Mouse (Mus musculus): Measurements from ENCODE around the gene Colgalt1.

Colgalt1 gene

DNA sequence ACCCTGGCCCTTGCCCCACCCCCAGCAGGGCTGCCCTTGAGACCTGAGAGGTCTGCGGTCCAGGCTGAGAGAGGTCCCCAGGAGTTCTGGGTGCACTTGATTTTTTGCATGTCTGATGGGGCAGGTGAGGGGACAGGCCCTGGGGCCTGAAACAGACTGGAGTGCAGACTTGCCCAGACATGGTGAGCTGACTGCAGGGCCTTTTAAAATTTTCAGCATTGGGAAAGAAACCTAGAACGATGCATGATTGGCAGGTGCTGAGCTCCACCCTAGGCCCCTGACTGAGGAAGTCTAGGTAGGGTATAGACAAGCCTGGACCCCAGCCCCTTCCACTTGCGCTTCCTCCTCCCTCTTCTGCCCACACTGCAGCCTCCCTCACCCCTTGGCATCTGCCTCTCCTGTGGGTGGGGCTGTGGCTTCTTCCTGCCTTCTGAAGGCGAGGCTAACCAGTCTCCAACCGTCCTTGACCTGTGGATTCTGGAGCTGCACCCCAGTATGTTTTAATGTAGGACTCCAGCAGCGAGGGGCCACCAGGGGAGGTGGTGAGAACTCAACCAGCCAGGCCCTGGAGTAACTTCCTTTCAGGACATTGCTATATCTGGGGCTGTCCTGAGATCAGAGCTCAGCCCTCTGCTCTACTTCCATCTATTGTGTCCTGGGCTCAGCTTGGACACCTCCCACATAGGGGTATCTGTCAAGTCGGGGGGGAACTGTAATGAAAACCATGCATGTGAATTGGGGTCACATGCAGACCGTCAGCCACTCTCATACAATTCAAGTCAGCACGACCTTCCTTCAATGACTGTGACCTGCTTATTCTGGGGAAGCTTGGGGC lies 16.7 kb downstream of the Colgalt1 start:
- DNase-seq (ENCODE audit: inconsistent age in 2 of 2, low spot score in 1 of 2) = peak; percentile 62 to 82

DNA sequence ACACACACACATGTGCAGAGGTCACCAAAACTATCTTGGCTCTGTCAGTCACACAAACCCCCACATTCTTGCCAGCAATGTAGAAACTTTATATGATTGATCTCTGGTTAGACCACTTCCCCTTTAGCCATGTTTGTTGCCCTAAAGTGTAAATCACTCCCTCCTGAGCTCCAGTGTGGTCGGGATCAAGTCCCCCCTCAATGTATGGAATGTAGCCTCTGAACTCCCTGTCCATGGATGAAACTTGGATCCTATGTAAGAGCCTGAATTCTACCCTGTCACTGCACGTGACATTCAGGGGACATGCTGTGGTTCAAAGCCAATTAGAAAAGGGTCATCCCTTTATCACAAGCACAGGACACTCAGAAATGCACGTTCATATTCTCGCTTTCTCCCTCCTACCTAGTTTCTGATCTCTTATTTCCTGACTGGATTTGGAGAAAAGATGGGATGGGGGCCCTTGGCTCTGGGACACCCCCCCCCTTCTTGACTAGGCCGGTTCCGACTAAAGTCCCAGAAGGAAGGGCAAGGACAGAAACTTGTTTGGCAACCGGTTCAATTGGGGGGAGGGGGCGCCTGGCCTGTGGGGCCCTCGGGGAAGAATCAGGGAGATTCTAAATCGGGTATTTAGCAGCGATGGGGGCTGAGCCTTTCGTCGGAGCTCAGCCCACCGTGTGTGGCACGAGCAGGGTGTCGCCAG lies 17.7 kb downstream of the Colgalt1 start:
- no peak for DNase-seq (ENCODE audit: inconsistent age in 2 of 2, low spot score in 1 of 2)

DNA sequence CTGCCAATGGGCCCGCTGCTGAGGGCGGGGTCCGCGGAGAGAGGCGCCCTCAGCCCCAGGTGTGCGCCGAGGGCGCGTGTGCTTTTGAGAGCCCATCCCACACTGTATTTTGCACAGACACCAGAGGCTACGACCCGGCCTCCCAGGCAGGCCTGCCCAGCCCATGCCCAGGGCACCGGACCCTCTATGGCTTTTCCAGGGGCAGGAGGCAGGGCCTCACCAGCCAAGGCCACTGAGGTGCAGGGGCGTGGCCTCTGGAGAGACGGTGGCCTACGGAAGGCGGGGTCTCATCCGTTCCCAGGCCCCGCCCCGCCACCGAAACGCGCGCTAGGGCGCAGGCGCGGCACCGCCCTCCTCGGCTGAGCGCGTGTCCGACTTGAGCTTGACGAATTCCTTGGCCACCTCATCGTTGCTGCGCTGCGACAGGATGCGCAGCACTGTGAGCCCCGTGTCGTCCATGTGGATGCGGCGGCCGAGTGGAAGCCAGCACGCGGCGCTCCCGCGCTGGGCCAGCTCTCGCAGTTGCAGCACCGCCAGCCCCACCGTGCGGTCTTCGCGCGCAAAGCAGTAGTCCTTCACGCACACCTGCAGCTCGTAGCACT lies 18.4 kb downstream of the Colgalt1 start:
- peak; percentile 98 to 99 for DNase-seq (ENCODE audit: inconsistent age in 2 of 2, low spot score in 1 of 2)

DNA sequence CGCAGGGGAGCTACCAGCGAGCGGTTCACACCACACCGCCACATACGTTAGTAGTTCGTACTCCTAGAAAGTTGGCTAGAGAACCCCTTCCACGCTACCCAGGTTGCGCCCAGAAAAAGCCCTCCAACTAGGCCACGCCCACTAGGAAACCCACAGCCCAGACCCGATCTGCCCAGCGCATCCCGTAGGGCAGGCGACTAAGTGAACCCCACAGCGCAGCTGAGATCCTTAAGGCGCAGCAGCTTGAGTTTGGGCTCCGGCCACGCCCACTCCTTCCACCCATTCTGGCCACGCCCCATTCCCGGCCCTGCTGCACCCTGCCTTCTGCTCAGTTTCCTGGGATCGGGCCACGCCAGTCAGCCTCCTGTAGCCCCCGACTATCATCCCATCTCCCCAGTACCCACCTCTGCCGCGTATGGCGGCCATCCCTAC lies 19.0 kb downstream of the Colgalt1 start:
- DNase-seq (ENCODE audit: inconsistent age in 2 of 2, low spot score in 1 of 2) = peak; percentile 84 to 88

DNA sequence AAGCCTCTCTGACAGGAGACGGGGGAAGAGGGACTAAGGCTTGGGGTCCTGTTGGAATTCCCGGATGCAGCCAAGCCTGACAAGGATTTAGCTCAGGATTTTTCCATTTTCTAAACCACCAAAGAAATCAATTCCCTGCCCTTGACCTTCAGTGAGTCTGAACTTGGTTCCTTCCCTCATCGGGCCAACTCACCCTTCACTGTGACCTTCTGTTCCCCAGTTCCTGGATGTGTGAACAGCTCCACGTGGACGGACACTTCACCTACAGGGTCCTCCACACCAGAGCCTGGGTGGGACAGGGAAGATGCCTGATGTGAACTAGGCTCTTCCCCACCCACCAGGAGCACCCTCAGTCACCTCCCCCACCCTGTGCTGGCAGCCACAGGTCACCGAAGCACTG lies 20.0 kb downstream of the Colgalt1 start:
- DNase-seq (ENCODE audit: inconsistent age in 2 of 2, low spot score in 1 of 2) = peak; percentile 43 to 68

DNA sequence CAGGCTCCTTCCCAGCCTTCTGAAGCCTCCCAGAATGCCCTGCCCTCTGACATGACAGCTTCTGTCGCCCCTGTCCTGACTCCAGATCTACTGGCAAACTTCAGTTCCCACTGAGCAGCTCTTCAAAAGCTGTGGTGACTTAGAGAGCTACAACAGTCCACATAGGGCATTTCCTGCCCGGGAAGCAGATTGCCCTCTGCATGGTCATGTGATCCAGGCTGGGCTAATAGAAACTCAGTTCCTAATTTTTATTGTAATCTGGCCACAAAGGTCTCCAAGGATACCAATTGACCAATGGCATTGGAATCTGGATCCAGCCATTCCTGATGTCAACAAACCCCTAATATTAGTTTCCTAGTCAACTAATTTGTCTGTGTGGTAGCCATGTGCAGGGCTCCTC lies 21.1 kb downstream of the Colgalt1 start:
- DNase-seq (ENCODE audit: inconsistent age in 2 of 2, low spot score in 1 of 2) = peak in 1 of 2 experiments; percentile 46

DNA sequence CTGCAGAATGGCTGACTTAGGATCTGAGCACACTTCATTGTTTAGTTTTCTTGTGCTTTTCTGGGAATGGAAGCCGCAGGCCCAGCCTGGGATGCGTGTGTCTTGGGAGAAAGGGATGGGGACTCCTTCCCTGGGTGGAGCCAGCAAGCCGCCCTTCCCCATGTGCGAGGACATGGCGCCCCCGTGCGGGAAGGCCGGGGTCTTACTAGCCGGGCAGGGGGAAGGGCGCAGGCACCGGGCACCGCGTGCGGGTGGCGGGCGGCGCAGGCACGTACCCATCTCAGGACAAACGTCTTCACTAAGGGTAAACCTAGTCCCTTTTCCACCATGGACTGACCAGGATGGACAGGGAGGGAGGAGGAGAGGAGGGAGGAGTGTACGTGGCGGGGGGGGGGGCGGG lies 22.4 kb downstream of the Colgalt1 start:
- peak; percentile 81 to 89 for DNase-seq (ENCODE audit: inconsistent age in 2 of 2, low spot score in 1 of 2)

DNA sequence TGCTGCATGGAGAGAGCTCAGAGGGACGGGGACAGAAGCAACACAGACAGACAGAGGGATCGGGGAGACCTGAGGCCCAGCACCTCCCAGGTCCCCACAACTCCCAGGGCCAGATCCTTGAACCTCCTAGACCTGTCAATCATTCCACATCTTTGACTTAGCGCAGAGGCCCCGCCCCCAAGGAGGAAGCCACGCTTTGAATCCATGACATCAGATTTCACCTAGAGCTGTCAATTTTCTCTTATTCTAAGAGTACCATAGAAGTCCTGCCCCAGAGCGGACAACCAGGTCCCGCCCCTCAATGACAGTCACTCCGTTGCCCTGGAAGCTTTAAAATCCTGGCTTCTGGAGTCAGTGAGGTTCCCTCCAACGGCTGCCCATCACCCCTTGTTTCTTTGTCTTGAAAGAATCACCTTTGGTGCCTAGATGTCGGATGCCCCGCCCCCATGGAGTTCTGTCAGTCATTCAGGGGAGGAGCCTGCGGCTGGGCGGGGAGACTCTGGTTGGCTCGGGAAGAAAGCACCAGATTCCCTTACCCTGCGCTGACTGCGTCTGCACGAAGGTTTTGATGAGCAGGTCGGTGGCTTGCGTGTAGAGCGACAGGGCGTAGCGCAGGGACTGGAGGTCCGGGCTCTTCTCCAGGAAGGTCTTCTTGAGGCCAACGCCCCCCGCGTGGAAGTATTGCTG lies 23.3 kb downstream of the Colgalt1 start:
- DNase-seq (ENCODE audit: inconsistent age in 2 of 2, low spot score in 1 of 2) = peak; percentile 81 to 92

DNA sequence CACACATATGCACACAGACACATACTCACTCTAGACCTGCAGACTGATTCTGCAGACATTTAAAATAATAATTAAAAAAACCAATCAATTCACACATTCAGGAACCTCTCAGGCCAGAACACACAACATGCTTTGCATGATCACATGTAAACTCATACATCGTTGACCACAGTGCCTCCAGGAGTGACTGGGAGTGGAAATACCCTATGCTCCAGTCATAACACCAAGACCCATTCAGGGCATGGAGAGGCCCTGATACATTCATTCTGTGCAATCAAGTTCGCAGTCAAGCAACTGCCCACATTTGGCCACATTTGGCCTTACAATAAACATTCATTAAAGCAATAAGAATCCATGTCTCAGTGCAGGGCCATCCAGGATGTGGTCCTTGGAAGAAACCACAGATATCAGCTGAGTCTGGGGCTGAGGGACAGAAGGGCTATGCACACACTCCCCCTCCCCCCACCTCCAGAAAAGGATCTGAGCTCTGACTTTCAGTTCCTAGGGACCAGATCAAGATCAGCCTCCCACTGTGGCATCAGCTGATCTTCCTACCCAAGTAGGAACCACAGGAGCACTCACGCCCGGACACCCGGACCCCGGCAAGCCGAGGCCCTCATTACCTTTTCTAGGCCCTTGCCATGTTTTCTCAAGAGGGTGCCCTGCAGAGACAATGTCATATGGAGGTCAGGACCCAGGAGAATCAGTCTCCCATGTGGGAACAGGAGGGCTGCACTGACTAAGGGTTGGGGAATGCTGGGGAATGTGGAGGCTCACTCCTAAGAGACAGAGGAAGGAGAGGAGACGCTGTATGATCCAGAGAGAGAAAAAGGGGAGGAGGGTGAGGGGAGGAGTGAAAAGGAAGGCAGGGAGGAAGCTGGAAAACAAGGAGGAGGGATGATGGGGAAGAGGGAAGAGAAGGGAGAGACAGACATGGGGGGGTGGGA lies 26.6 kb downstream of the Colgalt1 start:
- no peak for DNase-seq (ENCODE audit: inconsistent age in 2 of 2, low spot score in 1 of 2)

DNA sequence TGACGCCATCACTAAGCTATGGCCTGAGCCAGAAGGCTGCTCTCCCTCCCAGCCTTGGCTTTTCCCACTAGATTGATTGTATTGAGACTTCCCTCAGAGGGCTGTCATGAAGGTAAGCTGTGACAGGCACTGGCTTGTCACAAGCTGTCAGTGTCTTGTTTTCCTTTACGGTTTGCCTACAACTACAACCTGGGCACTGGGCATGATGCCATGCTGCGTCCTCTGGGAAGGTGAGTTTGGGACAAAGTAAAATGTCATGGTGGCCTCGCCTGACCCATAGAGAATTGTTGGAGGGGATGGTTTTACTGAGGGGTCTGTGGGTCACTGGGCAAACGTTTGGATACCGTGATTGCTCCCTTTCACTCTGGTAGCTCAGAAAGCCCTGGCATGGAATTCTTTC lies 27.5 kb downstream of the Colgalt1 start:
- no peak for DNase-seq (ENCODE audit: inconsistent age in 2 of 2, low spot score in 1 of 2)

DNA sequence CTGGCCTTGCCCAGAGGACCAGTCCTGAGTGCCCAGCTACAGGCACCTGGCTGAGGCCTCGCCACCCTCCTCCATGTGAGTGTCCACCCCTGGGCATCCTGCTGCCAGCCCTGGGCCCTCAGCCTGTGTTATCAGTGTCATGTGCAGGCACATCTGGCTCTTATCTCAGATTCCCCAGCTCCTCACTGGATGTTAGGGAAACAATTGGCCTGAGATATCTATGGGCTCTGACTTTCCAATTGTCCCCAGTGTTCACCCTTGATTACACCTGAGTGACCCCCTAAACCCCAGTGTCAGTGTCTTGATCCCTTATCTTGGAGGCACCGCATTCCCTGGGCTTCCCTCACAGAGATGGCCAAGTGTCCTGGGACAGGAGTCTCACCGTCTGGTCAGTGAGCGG lies 28.5 kb downstream of the Colgalt1 start:
- DNase-seq (ENCODE audit: inconsistent age in 2 of 2, low spot score in 1 of 2) = no peak

DNA sequence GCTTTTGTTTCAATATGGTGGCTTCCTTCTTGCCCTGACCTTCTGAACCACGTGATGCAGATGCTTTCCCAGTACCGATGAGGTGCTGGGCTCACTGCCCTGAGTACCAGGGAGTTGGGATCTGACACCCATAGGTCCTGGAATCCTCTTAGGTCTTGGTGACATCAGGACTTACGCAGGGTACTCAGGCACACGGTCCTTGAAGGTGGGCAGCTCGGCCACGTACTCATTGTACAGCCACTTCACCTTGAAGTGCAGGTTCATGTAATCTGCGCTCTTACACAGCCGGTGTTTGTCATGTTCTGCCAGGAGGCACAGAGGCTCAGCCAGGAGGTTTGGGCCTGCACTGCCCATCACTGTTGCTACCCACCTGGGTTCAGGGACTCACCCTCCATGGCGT lies 34.7 kb downstream of the Colgalt1 start:
- DNase-seq (ENCODE audit: inconsistent age in 2 of 2, low spot score in 1 of 2) = no peak

DNA sequence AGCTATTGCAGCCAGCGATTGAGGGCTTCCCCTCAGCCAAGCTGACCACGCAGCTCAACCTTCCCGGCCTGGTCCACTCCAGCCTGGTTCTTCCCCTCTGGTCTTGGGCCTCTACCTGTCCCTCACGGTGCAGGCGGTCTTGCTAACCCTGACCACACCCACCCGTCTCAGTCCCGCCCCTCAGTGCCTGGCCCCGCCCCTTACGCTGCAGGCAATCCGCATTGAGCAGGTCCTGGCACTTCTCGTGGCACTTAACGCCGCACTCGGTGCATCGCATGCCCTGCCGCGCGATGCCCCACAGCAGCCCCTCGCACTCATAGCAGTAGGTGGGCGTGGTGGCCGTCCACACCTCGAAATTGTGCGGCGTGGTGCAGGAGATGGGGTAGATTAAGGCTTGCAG lies 43.8 kb downstream of the Colgalt1 start:
- DNase-seq (ENCODE audit: inconsistent age in 2 of 2, low spot score in 1 of 2) = peak in 1 of 2 experiments; percentile 75

DNA sequence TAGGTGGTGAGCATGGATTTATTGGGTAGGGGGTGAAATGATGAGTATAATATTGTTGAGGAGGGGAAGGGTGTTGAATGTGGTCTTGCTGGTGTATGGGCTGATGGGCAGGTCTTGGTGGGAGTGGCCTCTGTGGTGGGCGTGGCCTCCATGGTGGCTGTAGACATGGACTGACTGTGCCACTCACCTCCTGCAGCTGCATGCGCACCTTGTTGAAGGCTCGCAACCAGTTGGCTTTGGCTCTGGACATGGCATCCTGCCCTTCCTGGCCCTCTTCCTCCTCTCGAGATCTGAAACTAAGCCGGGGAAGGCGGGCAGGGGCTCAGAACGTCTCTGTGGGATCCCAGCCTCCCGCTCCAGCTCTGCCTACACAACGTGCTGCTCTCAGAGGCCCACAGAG lies 47.0 kb downstream of the Colgalt1 start:
- DNase-seq (ENCODE audit: inconsistent age in 2 of 2, low spot score in 1 of 2) = no peak

DNA sequence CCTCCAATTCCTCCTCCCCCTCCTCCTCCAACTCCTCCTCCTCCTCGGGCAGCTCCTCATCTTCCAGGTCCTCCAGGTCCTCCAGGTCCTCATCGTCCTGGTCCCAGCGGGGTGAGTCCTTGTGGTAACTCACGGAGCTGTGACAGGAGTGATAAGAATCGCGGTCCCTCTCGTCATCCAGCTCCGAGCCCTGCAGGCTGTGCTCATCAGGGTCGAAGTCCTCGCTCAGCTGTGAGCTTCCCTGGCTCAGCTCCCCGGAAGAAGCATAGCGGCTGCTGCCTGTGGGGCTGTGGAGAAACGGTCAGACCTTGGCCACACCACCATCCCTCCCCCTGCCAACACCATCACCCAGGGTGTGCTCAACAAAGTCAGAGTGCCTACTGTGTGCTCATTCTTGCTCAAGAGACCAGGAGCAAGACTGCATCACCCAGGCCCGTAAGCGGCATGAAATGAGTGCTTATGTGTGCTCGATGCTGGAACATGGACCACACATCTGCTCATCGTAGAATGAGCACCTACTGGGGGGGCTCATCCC lies 47.8 kb downstream of the Colgalt1 start:
- DNase-seq (ENCODE audit: inconsistent age in 2 of 2, low spot score in 1 of 2) = peak in 1 of 2 experiments; percentile 58

DNA sequence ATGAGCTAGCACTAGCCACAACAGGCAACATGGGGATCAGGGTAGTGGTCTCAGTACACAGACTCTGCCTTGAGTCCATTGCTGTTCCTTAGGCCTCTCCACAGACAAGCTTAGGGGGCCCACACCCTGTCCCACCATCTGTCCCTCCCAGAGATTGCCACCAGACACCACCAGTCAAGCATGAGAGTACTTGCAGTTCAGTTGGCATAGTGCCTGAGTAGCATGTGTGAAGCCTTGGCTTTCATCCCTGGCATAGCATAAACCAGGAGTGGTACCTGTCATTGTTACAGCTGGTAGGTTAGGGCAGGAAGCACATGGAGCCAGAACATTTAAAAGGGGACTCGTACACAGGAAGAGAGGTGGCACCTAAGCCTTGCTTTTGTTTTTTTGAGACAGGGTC lies 49.0 kb downstream of the Colgalt1 start:
- no peak for DNase-seq (ENCODE audit: inconsistent age in 2 of 2, low spot score in 1 of 2)

DNA sequence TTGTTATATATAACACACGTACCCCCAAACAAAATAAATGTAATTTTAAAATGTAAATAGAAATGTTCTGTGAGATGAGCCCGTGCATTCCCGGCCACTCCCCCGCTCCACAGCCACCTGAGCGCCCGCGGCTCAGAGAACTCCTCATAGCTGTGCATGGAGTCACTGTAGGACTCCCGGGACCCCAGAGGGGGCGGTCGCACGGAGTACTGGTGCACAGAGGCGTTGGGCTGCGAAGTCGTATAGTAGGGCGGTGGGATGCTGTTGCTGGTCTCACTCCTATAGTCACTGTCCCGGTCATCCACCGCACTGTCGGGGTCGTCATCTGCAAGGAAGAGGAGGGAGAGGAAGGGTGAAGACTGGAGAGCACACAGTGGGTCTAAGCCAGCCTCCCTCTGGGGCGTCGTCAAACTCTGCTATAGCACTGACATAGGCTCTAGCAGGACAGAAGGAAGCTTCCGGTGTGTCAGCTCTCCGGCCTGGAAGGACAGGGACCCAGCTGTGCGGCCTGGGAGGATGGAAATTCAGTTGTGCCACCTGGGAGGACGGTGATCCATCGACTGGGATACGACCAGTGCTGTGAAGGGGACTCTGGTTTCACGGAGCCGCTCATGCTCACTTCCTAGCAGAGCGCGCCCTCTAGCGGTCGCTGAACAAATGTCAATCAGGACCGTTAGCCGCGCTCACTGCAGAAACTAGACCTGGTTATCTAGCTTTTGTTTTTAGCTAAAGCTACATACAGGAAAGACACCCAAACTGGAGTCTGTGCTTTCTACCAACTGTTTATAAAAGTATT lies 49.7 kb downstream of the Colgalt1 start:
- DNase-seq (ENCODE audit: inconsistent age in 2 of 2, low spot score in 1 of 2) = peak; percentile 85 to 95

DNA sequence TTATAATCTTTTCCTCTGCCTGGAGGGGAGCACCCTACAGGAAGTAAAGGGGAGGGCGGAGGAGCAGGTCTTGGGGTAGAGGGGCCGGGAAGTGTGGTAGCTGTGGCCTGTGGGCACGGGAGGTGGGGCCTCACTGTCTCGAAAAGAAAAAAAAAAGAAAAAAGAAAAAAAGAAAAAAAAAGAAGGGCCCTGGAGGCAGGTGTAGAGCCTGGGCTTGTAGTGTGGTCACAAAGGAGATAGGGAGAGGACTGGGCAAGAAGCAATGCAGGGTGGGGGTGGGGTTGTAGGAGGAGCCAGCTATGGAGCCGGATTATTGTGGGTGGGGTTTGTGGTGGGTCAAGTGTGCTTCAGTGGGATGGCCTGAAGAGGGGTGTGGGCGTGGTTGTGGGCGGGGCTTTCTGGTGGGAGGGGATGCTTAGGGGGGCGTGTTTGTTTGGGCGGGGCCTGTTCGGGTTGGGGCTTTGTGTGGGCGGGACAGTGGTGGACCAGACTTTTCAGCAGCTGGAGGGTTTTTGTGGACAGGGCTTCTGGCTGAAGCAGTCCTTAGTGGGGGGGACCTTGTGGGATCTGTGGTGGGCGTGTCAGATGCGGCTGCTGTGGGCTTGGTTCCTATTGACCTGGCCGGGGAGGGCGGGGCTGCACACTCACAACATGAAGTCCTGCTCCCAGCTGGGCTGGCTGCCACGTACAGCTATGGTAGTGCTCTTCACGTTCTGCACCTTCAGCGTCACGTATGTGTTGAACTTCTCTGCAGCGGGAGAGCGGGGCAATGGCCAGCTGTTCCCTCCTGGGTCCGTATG lies 54.7 kb downstream of the Colgalt1 start:
- peak; percentile 58 to 80 for DNase-seq (ENCODE audit: inconsistent age in 2 of 2, low spot score in 1 of 2)

Data from adrenal gland, adult (tissue).